Mouse (Mus musculus) spleen, postnatal 0 days (tissue): ENCODE measurements around the gene Col4a3. TPM values are rescaled to one million over a fixed set of nuclear protein-coding genes. Genes with fewer than 3 reads are reported as not detected.

ENCODE experiments used
- polyA plus RNA-seq: library from polyadenylated mRNA; unstranded; fragments of >200 nt; fragmentation: Nextera tagmentation; extraction: Ambion mirVana; gene quantifications from 2 replicates; pipeline ENCODE4 v1.2.1, GENCODE M21; 2015

Gene Col4a3
- polyA plus RNA-seq, result 0.61 and 0.81 TPM in 2 replicates

DNA sequence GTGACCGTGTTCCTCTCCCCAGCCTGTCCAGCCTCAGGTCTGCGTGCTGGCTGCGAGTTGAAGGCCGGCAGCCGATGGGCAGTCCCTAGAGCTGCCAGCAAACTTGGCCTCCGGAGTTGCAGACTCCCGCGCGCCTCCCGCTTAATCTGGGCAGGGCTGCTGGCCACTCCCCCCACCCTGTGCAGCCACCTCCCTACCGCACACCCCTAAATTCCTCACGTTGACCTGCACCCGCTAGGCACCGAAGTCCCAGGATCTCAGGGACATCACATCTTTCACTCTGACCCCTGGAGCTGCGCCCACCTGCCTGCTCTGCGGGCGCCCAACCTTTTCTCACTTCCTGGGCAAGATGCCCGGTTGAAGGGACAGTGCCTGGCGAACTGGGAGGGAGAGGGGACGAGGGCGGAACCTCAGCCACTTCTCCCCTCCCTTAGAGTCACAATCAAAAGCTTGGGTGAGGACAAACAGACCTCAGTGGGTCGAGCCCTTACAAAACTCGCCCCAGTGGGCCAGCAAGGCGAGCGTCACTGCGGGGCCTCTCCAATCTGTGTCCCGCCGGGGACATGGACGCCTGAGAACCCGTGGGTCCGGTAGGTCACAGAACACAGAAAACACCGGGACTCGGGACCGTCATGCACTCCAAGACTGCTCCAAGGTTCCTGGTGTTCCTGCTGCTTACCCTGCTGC, at the start of gene Col4a3, which contains the start of gene Col4a4:
Gene Col4a3, plus strand, starts transcription at position 209 of the 687 bp plus-strand sequence.
Gene Col4a4, minus strand, starts transcription at position 137 of the 687 bp plus-strand sequence.

DNA sequence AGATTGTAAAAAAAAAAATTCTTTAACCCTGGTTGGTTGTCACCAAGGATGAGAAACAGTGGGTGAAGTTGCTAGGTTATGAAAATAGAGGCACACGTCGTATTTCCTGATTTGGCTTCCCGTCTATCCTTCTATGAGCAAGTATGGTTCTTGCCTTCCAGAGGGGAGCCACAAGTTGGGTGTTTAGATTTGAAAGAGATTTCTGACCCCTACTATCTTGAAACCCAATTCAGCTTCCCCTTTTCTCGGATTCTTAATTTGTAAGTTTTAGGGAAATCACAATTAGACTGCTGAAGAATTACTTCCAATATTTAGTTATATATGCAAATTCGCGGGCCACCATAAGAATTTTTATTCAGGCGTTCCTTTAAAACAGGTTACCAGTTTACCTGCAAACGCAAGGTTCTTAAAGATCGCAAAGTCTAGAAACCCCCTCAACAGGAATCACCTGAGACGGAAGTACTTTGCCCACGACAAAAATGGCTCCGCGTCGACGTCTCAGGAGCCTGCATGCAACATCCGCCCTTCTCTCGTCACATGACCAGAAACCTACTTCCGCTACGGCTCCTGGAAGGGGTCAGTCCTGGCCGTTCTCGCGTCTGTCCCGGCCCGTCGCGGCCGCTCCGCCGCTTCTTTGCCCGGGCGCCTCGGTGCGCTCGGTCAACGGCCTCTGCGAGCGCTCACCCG, 137.8 kb downstream of the Col4a3 start, which contains the start of gene Mff:
Gene Mff, plus strand, starts transcription at position 552 of the 687 bp plus-strand sequence.

GRCm38 (mm10) chr1:82768269-82768668, 181.5 kb downstream of the Col4a3 start, which contains the start of gene Tm4sf20:
Gene Tm4sf20, minus strand, starts transcription at chr1:82768461.

GRCm38 (mm10) chr1:82771022-82771586, 184.4 kb downstream of the Col4a3 start, which contains the start of gene Gm47791:
Gene Gm47791, minus strand, starts transcription at chr1:82771243.

Other genes starting within 250 kb of the Col4a3 start
- gene Col4a4, start 72 bp upstream of the Col4a3 start, polyA plus RNA-seq, result 1.3 and 1.4 TPM in 2 replicates
- gene Mff, start 138.0 kb downstream of the Col4a3 start, polyA plus RNA-seq, result 185 and 195 TPM in 2 replicates
- 0.26 TPM in 1 of 2 replicates, not detected in the other for gene Tm4sf20, start 181.5 kb downstream of the Col4a3 start, polyA plus RNA-seq
- not detected in 2 replicates for gene Gm47791, start 184.3 kb downstream of the Col4a3 start, polyA plus RNA-seq